Mouse (Mus musculus) thymus, postnatal 10 days (tissue): ENCODE measurements around the gene Olfr1349.
"Not testable (repeated sequence)": the region's sequence is repeated elsewhere in the genome, so short reads cannot be mapped to it uniquely, and the experiment has no call there.

Experiments
- DNase-seq, 2 experiments: peaks; one replicate each; pipeline ENCODE4 v3.0.0; 2021; ENCODE audit warnings: low spot score in 2 of 2

Olfr1349 gene

GRCm38 (mm10) chr7:6522850-6523249, at the start of gene Olfr1349:
TSS of gene Olfr1349 (minus strand) at chr7:6522950.
- no peak for DNase-seq

GRCm38 (mm10) chr7:6564541-6564940, 41.8 kb upstream of the Olfr1349 start, which contains the start of gene Olfr1350:
TSS of gene Olfr1350 (plus strand) at chr7:6564841.
- no peak for DNase-seq

GRCm38 (mm10) chr7:6526141-6526540, 3.4 kb upstream of the Olfr1349 start:
- no peak for DNase-seq

GRCm38 (mm10) chr7:6525001-6525400, 2.3 kb upstream of the Olfr1349 start:
- DNase-seq, result no peak

- no peak for DNase-seq
These were observed 1.1 kb downstream of the Olfr1349 start for GRCm38 (mm10) chr7:6521666-6522065.

- no peak for DNase-seq
These were observed 14.1 kb downstream of the Olfr1349 start, which contains the start of gene Olfr1348 for GRCm38 (mm10) chr7:6508648-6509047. TSS of gene Olfr1348 (minus strand) at chr7:6508748.

GRCm38 (mm10) chr7:6499655-6500054, 23.1 kb downstream of the Olfr1349 start, which contains the start of gene Olfr1347:
TSS of gene Olfr1347 (minus strand) at chr7:6499755.
- no peak for DNase-seq

GRCm38 (mm10) chr7:6486841-6487240, 35.9 kb downstream of the Olfr1349 start, which contains the start of gene Olfr5:
TSS of gene Olfr5 (minus strand) at chr7:6486941.
- DNase-seq, result no peak

- not testable (repeated sequence) for DNase-seq
These were observed 45.1 kb downstream of the Olfr1349 start for GRCm38 (mm10) chr7:6477633-6478032.

- DNase-seq, result no peak
These were observed 55.8 kb downstream of the Olfr1349 start, which contains the start of gene Olfr1346 for GRCm38 (mm10) chr7:6466951-6467350. TSS of gene Olfr1346 (plus strand) at chr7:6467101.
